Mouse (Mus musculus) limb, embryonic 13.5 days (tissue): Measurements from ENCODE around the gene Trim40. TPM values are rescaled to one million over a fixed set of nuclear protein-coding genes. Genes with fewer than 3 reads are reported as not detected.

Experiments
- ATAC-seq: fragments of 200-750 bp; cut with Nextera tagmentation; 2 replicates; pipeline ENCODE4 v1.8.0; 2017; ENCODE audit warnings: low read depth, moderate number of reproducible peaks, moderate TSS enrichment; ENCODE audit not compliant: low FRiP score
- H3K27ac ChIP-seq: fragments of 300-500 bp; sonication (generic); 2 replicates; pipeline ENCODE4 v1.5.1; 2015; ENCODE audit warnings: inconsistent platforms, mild to moderate bottlenecking, moderate library complexity
- H3K27me3 ChIP-seq: fragments of 300-500 bp; sonication (generic); 2 replicates; pipeline ENCODE4 v1.6.1; 2015; ENCODE audit warnings: mild to moderate bottlenecking, inconsistent platforms
- H3K36me3 ChIP-seq: fragments of 300-500 bp; sonication (generic); 2 replicates; pipeline ENCODE4 v1.6.1; 2015; ENCODE audit warnings: inconsistent platforms, mild to moderate bottlenecking, moderate library complexity
- H3K4me1 ChIP-seq: fragments of 300-500 bp; sonication (generic); 2 replicates; pipeline ENCODE4 v1.6.1; 2015; ENCODE audit warnings: inconsistent platforms
- H3K4me2 ChIP-seq: fragments of 300-500 bp; sonication (generic); replicated peaks from 2 replicates; pipeline ENCODE4 v1.6.1; 2015; ENCODE audit warnings: inconsistent platforms, mild to moderate bottlenecking, moderate library complexity
- H3K4me3 ChIP-seq: fragments of 300-500 bp; sonication (generic); 2 replicates; pipeline ENCODE4 v1.5.1; 2015; ENCODE audit warnings: moderate library complexity, mild to moderate bottlenecking, inconsistent platforms
- H3K9ac ChIP-seq: fragments of 300-500 bp; sonication (generic); 2 replicates; pipeline ENCODE4 v1.6.1; 2015; ENCODE audit warnings: mild to moderate bottlenecking, inconsistent platforms
- H3K9me3 ChIP-seq: fragments of 300-500 bp; sonication (generic); 2 replicates; pipeline ENCODE4 v1.6.1; 2016; ENCODE audit warnings: inconsistent platforms
- WGBS: fragments of 180-500 bp; shearing (Covaris S2); methylation state at CpG from one replicate; pipeline ENCODE4 v1.1.7; 2015; 5-methylcytosine and 5-hydroxymethylcytosine counted together
- polyA plus RNA-seq: library from polyadenylated mRNA; unstranded; fragments of >200 nt; fragmentation: Nextera tagmentation; extraction: Ambion mirVana; gene quantifications from 2 replicates; pipeline ENCODE4 v1.2.1, GENCODE M21; 2015

The Trim40 gene
- polyA plus RNA-seq, 1 experiment from 2014 or later, result not detected

GRCm38 (mm10) chr17:36835591-36836426 lies 54.1 kb downstream of the Trim40 start:
- WGBS, result 31% methylated on average over 12 of the region's 12 CpGs
- Histone ChIP-seq H3K9me3 (no peaks in the 10 kb centered on the region), H3K9ac (no peak overlapping the region), H3K36me3 (0 out of 2 replicates have a peak, but pooled peaks cover 4% of the 10 kb centered on the region), H3K27ac (peak overlapping the region; percentile 91), H3K4me1 (peaks cover 27% of the 10 kb centered on the region), H3K4me2 (peak overlapping the region; percentile 69), H3K4me3 (peak overlapping the region; percentile 69), H3K27me3 (no peaks in the 10 kb centered on the region)
- ATAC-seq, result no peak

GRCm38 (mm10) chr17:36832694-36833093 lies 57.2 kb downstream of the Trim40 start:
- no peaks in the 10 kb centered on the region for H3K36me3 ChIP-seq
- H3K9ac ChIP-seq, result no peak overlapping the region
- no peaks in the 10 kb centered on the region for H3K9me3 ChIP-seq
- H3K4me3 ChIP-seq, result no peak overlapping the region
- WGBS, result 50% methylated on average over 4 of the region's 4 CpGs
- peaks cover 11% of the 10 kb centered on the region for H3K4me1 ChIP-seq
- H3K4me2 ChIP-seq, result no peak overlapping the region
- no peak for ATAC-seq
- no peaks in the 10 kb centered on the region for H3K27me3 ChIP-seq
- no peak overlapping the region for H3K27ac ChIP-seq

Other genes starting within 250 kb of the Trim40 start
- gene H2-M9, start 247.5 kb downstream of the Trim40 start, polyA plus RNA-seq, result not detected in 2 replicates
- gene H2-M1, start 217.9 kb downstream of the Trim40 start, polyA plus RNA-seq, result not detected in 2 replicates
- not detected in 2 replicates for gene H2-M10.5, start 117.2 kb downstream of the Trim40 start, polyA plus RNA-seq
- gene H2-M10.6, start 78.0 kb downstream of the Trim40 start, polyA plus RNA-seq, result not detected in 2 replicates
- 52.3 and 53.7 TPM in 2 replicates for gene Trim26, start 53.0 kb downstream of the Trim40 start, polyA plus RNA-seq
- gene Trim15, start 22.9 kb downstream of the Trim40 start, polyA plus RNA-seq, result 0.13 and 0.28 TPM in 2 replicates
- gene Trim10, start 20.5 kb downstream of the Trim40 start, polyA plus RNA-seq, result 2.5 and 3.9 TPM in 2 replicates
- gene Trim31, start 8.0 kb upstream of the Trim40 start, polyA plus RNA-seq, result not detected in 2 replicates
- gene Rnf39, start 52.8 kb upstream of the Trim40 start, polyA plus RNA-seq, result 1.4 and 1.5 TPM in 2 replicates
- 115 and 118 TPM in 2 replicates for gene Ppp1r11, start 61.6 kb upstream of the Trim40 start, polyA plus RNA-seq
- 111 and 117 TPM in 2 replicates for gene Znrd1, start 68.4 kb upstream of the Trim40 start, polyA plus RNA-seq
- gene Znrd1as, start 68.5 kb upstream of the Trim40 start, polyA plus RNA-seq, result 5.7 and 5.8 TPM in 2 replicates
- gene 2410137M14Rik, start 91.1 kb upstream of the Trim40 start, polyA plus RNA-seq, result not detected in 2 replicates
- 1.3 TPM in 2 replicates for gene H2-M5, start 99.4 kb upstream of the Trim40 start, polyA plus RNA-seq
- 136 and 138 TPM in 2 replicates for gene Zfp57, start 111.0 kb upstream of the Trim40 start, polyA plus RNA-seq
- gene Mog, start 133.3 kb upstream of the Trim40 start, polyA plus RNA-seq, result 0.18 and 0.22 TPM in 2 replicates
- 13.3 and 15.2 TPM in 2 replicates for gene Gabbr1, start 155.8 kb upstream of the Trim40 start, polyA plus RNA-seq
- gene Olfr90, start 198.4 kb upstream of the Trim40 start, polyA plus RNA-seq, result 0.09 TPM in 1 of 2 replicates, not detected in the other
- gene Olfr91, start 208.2 kb upstream of the Trim40 start, polyA plus RNA-seq, result not detected in 2 replicates
- not detected in 2 replicates for gene Olfr92, start 230.0 kb upstream of the Trim40 start, polyA plus RNA-seq